Mouse (Mus musculus) heart, embryonic 15.5 days (tissue): Measurements from ENCODE around the gene Zfp69. TPM values are rescaled to one million over a fixed set of nuclear protein-coding genes. Genes with fewer than 3 reads are reported as not detected.

Experiments used
- ATAC-seq: fragments of 200-750 bp; cut with Nextera tagmentation; replicated peaks from 2 replicates; pipeline ENCODE4 v1.8.0; 2017; ENCODE audit warnings: low read depth, moderate TSS enrichment; ENCODE audit not compliant: insufficient number of reproducible peaks, insufficient read depth, low FRiP score
- H3K27ac ChIP-seq: fragments of 300-500 bp; sonication (generic); 2 replicates; pipeline ENCODE4 v1.5.1; 2015; ENCODE audit warnings: mild to moderate bottlenecking, inconsistent platforms
- H3K27me3 ChIP-seq: fragments of 300-500 bp; sonication (generic); 2 replicates; pipeline ENCODE4 v1.6.1; 2015; ENCODE audit warnings: inconsistent platforms
- H3K36me3 ChIP-seq: fragments of 300-500 bp; sonication (generic); 2 replicates; pipeline ENCODE4 v1.6.1; 2015; ENCODE audit warnings: mild to moderate bottlenecking, inconsistent platforms
- H3K4me1 ChIP-seq: fragments of 300-500 bp; sonication (generic); replicated peaks from 2 replicates; pipeline ENCODE4 v1.6.1; 2015; ENCODE audit warnings: inconsistent platforms
- H3K4me2 ChIP-seq: fragments of 300-500 bp; sonication (generic); 2 replicates; pipeline ENCODE4 v1.6.1; 2015; ENCODE audit warnings: inconsistent platforms, mild to moderate bottlenecking, moderate library complexity
- H3K4me3 ChIP-seq: fragments of 300-500 bp; sonication (generic); 2 replicates; pipeline ENCODE4 v1.5.1; 2015; ENCODE audit warnings: mild to moderate bottlenecking, inconsistent platforms
- H3K9ac ChIP-seq: fragments of 300-500 bp; sonication (generic); 2 replicates; pipeline ENCODE4 v1.6.1; 2015; ENCODE audit warnings: mild to moderate bottlenecking, inconsistent platforms
- H3K9me3 ChIP-seq: fragments of 300-500 bp; sonication (generic); replicated peaks from 2 replicates; pipeline ENCODE4 v1.6.1; 2016; ENCODE audit warnings: inconsistent platforms
- WGBS: fragments of 180-500 bp; shearing (Covaris S2); methylation state at CpG from one replicate; pipeline ENCODE4 v1.1.7; 2015; ENCODE audit warnings: mixed read lengths; 5-methylcytosine and 5-hydroxymethylcytosine counted together
- polyA plus RNA-seq: library from polyadenylated mRNA; unstranded; fragments of >200 nt; fragmentation: Nextera tagmentation; extraction: Ambion mirVana; gene quantifications from 2 replicates; pipeline ENCODE4 v1.2.1, GENCODE M21; 2015

The Zfp69 gene
- 10.7 and 11.2 TPM in 2 replicates for polyA plus RNA-seq

DNA sequence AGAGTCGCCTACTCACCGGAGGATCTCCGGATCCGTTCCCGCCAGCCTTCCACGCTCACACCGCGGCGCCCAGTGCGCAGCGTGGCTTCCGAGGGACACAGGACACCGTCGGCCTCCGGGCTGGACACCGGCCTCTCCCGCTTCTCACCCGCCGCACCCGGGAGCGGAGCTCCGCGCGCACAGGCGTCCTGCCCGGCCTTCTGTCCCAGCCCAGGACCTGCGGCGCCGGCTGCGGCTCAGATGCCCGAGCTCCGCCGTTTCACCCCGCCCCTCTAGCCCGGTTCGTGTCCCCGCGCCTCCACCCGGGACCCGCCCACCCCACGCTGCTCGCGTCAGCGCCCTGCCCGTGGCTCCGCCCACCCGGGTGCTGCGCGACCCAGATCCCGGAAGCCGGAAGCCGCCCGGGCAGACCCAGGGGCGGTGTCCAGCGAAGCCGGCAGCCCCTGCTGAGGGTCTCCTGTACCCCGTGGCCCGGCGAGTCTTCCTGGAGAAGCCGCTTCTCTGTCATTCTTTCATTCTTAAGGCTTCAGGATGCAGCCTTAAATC is at the start of gene Zfp69:
Gene Zfp69, minus strand, starts transcription at position 272 of the 546 bp plus-strand sequence.
- H3K9ac ChIP-seq, result peak within 1 kb of the TSS; percentile 76
- under 1% methylated on average over 58 of the region's 60 CpGs for WGBS
- peak; percentile 98 for ATAC-seq
- H3K4me3 ChIP-seq, result peak within 1 kb of the TSS; percentile 68
- H3K4me2 ChIP-seq, result peak within 1 kb of the TSS; percentile 91
- no peaks in the 10 kb centered on the region for H3K9me3 ChIP-seq
- peak within 1 kb of the TSS; percentile 87 for H3K27ac ChIP-seq
- H3K4me1 ChIP-seq, result peaks cover 14% of the 10 kb centered on the region
- H3K27me3 ChIP-seq, result no peaks in the 10 kb centered on the region
- peaks cover 9% of the 10 kb centered on the region; the same call in 1 of the 2 replicates for H3K36me3 ChIP-seq

DNA sequence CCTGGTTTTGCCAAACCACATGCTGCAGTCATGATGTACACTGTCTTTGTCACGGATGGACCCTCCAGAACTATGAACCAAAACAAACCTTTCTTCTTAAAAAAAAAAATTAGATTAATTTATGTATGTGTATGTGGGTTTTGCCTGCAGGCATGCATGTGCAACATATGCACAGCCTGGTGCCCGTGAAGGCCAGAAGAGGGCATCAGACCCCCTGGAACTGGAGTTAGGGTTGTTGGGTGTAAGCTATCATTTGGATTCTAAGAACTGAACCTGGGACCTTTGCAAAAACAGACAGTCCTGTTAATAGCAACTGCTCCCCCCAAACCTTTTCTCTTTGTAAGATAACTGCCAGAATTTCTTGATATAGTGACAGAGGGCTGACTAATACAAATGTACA is 49.5 kb upstream of the Zfp69 start:
- no peak overlapping the region for H3K27ac ChIP-seq
- H3K4me1 ChIP-seq, result peaks cover 41% of the 10 kb centered on the region
- no peak for ATAC-seq
- no peaks in the 10 kb centered on the region for H3K27me3 ChIP-seq
- no peak overlapping the region for H3K4me2 ChIP-seq
- WGBS, result 85% methylated on average over 2 of the region's 2 CpGs
- H3K4me3 ChIP-seq, result no peak overlapping the region
- no peaks in the 10 kb centered on the region for H3K9me3 ChIP-seq
- H3K36me3 ChIP-seq, result no peaks in the 10 kb centered on the region
- H3K9ac ChIP-seq, result no peak overlapping the region

DNA sequence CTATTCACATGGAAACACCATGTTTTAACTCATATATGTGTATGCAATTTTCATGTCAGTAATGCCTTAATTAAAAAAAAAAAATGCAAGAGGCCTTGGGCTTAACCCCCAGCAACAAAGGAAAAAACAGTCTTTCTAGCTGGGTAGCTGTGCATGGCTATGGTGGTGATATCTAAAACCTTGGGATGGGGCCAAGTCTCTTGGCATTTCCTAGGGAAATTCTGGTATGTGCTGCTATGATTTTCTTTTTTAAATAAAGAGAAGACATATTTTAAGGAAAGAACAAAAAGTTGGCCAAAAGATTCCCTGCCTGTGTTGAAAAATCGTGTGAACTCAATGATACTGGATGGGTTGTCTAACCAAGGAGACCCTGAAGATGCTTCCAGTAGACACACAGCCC is 44.4 kb upstream of the Zfp69 start:
- no peak overlapping the region for H3K27ac ChIP-seq
- H3K9me3 ChIP-seq, result no peaks in the 10 kb centered on the region
- H3K9ac ChIP-seq, result no peak overlapping the region
- H3K4me1 ChIP-seq, result peaks cover 14% of the 10 kb centered on the region
- H3K4me3 ChIP-seq, result no peak overlapping the region
- 55% methylated on average over 1 of the region's 1 CpGs for WGBS
- H3K27me3 ChIP-seq, result no peaks in the 10 kb centered on the region
- H3K4me2 ChIP-seq, result no peak overlapping the region
- ATAC-seq, result no peak
- no peaks in the 10 kb centered on the region for H3K36me3 ChIP-seq

DNA sequence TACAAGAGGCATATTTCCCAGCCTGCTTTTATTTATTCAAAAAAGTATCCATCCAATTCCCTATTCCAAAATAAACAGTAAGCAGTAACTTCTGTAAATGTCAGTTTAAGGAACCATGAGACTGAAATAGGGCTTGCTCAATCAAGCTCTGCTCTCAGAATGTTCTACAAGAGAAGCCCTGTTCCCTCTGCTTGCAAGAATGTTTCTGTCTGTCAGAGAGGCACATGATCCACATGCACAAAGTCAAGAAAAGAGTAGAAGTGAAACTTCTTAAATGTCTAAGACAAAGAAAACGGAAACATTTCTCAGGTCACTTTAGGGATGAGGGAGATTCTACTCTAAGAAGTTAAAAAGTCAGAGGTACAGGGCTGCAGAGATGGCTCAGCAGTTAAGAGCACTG is 41.5 kb upstream of the Zfp69 start:
- Histone ChIP-seq H3K4me2 (no peak overlapping the region), H3K9ac (no peak overlapping the region), H3K36me3 (no peaks in the 10 kb centered on the region), H3K4me3 (no peak overlapping the region), H3K4me1 (peaks cover 7% of the 10 kb centered on the region; the same call in 1 of the 2 replicates), H3K9me3 (no peaks in the 10 kb centered on the region), H3K27me3 (no peaks in the 10 kb centered on the region), H3K27ac (no peak overlapping the region)
- no peak for ATAC-seq
- 74% methylated on average over 1 of the region's 1 CpGs for WGBS

DNA sequence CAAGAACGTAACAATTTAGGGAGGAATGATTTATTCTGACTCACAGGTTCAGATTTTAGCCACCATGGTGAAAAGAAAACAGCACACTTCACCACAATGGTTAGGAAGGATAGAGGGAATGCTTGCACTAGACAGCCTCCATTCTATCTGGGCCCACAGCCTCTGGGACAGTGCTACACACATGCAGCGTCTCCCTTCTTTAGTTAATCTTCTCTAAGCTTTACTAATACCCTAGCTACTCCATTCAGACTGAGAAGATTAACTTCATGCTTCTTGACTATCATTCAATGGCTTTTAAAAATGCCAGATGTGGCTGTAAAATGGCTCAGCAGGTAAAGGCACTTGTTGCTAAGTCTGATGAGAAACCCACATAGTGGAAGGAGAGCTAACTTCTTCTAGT is 40.8 kb upstream of the Zfp69 start:
- Histone ChIP-seq H3K4me1 (peaks cover 7% of the 10 kb centered on the region; the same call in 1 of the 2 replicates), H3K4me3 (no peak overlapping the region), H3K4me2 (no peak overlapping the region), H3K9ac (no peak overlapping the region), H3K9me3 (no peaks in the 10 kb centered on the region), H3K27me3 (no peaks in the 10 kb centered on the region), H3K36me3 (no peaks in the 10 kb centered on the region), H3K27ac (no peak overlapping the region)
- WGBS, result 85% methylated on average over 2 of the region's 2 CpGs
- no peak for ATAC-seq

DNA sequence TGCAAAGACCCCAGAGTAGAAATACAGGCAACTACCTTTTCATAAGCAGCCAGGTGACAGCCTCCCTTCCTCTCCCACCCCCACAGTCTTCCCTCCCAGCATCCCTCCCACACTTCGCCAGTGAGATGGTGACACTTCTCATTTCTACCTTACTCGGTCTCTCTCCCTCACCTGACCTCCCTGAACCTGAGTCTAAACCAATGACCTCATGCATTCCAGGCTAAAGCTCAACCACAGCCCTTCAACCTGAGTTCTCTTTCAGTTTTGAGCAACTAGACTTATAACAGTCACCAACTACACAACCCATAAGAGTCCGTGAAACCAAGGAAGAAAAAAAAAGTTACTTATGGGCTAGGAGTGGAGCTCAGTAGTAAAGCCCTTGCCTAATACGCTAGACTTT is 35.8 kb upstream of the Zfp69 start:
- H3K27me3 ChIP-seq, result no peaks in the 10 kb centered on the region
- WGBS, result 74% methylated on average over 4 of the region's 4 CpGs
- no peak overlapping the region for H3K4me2 ChIP-seq
- no peak for ATAC-seq
- H3K36me3 ChIP-seq, result peaks cover 11% of the 10 kb centered on the region; the same call in 1 of the 2 replicates
- H3K9me3 ChIP-seq, result no peaks in the 10 kb centered on the region
- no peak overlapping the region for H3K9ac ChIP-seq
- H3K4me3 ChIP-seq, result no peak overlapping the region
- H3K4me1 ChIP-seq, result no peaks in the 10 kb centered on the region
- H3K27ac ChIP-seq, result no peak overlapping the region

DNA sequence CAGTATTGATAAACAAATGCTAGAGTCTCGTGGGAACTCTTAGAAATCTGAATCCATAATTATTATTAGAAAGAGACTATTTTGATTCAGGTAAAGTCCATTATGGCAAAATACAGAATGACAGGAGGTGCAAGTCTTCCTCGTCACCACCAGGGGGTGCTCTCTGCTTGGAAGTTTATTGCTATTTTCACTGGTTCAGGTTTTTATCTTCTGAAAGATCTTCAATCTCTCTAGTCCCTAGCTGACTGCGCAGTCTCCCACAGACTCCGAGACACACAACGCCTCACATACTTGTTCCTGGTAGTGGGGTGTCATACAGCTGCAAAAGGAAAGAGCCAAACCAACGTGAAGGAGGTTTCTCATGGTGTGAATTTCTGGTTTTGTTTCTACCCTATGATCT is 34.9 kb upstream of the Zfp69 start:
- WGBS, result 16% methylated on average over 6 of the region's 6 CpGs
- no peak for ATAC-seq
- H3K4me3 ChIP-seq, result no peak overlapping the region
- H3K9me3 ChIP-seq, result no peaks in the 10 kb centered on the region
- H3K27me3 ChIP-seq, result no peaks in the 10 kb centered on the region
- H3K36me3 ChIP-seq, result peaks cover 13% of the 10 kb centered on the region; the same call in 1 of the 2 replicates
- H3K9ac ChIP-seq, result no peak overlapping the region
- no peak overlapping the region for H3K4me2 ChIP-seq
- no peak overlapping the region for H3K27ac ChIP-seq
- no peaks in the 10 kb centered on the region for H3K4me1 ChIP-seq

DNA sequence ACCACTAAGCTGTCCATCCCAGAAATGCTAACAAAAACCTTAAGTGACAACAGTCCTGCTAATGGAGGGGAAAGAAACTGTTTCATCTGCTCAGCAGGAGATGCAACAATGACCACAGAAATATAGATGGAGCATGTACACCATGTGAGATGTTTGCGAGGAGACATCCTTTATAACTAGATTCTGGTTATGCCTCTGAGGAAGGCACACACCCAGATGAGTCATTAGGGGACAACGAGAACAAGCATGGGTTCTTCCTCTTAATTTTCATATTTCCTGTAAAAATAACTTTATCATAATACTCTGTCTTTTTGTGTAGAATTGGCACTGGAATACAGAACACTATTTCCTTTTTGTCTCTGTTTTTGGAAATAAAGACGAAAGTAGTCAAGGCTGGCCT is 26.7 kb upstream of the Zfp69 start:
- Histone ChIP-seq H3K9ac (no peak overlapping the region), H3K4me1 (no peaks in the 10 kb centered on the region), H3K4me2 (no peak overlapping the region), H3K36me3 (peaks cover 9% of the 10 kb centered on the region), H3K4me3 (no peak overlapping the region), H3K27me3 (no peaks in the 10 kb centered on the region), H3K9me3 (no peaks in the 10 kb centered on the region), H3K27ac (no peak overlapping the region)
- 83% methylated on average over 3 of the region's 3 CpGs for WGBS
- no peak for ATAC-seq

DNA sequence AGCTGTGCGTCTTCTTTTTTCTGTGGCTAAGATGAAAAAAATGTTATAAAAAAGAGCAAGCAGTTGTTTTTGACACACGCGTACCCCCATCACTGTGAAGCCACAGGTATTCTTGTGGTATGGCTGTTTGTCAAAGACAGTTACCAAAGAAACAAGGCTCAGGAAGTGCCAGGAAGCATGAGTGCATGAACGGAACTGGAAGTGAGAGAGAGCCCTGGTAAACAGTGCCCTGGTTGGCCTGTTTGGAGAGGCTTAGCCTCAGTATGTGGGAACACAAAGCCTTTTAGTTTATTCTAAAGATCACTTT is 23.9 kb upstream of the Zfp69 start:
- no peaks in the 10 kb centered on the region for H3K27me3 ChIP-seq
- H3K4me3 ChIP-seq, result no peak overlapping the region
- H3K9ac ChIP-seq, result no peak overlapping the region
- peaks cover 20% of the 10 kb centered on the region for H3K36me3 ChIP-seq
- H3K9me3 ChIP-seq, result no peaks in the 10 kb centered on the region
- H3K4me2 ChIP-seq, result no peak overlapping the region
- no peaks in the 10 kb centered on the region for H3K4me1 ChIP-seq
- ATAC-seq, result no peak
- WGBS, result 80% methylated on average over 4 of the region's 4 CpGs
- no peak overlapping the region for H3K27ac ChIP-seq

DNA sequence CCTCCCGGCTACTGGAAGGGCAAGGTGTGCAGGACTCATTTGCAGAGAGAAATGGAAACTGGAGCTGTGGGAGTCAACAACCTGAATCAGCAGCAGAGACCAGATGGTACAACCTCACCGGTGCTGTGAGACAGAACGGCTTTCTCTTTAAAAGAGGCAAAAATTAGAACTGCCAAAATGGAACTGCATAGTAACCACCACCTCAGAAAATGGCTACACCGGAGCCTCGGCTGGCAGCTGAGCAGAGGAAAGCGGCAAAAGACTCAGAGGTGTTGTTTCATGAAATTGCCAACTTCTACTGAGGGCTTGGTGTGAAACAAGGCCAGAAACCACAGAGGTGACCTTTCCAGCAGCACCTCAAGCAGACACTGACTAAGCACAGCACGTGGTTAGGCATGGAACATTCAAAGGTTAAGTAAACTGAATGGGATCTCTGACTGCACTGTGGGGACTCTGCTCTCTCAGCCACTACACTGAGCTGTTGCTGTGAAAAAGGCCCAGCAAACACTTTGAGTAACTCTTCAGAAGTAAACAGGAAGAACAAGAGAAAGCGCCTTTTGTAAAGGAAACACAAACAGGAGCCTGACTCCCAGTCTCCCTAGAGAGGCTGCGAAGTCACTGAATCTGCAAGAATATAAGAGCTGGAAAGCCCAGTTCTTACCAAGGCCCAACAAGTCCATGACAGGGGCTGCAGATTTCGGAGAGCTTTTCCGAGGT is 23.4 kb upstream of the Zfp69 start:
- H3K9me3 ChIP-seq, result no peaks in the 10 kb centered on the region
- no peaks in the 10 kb centered on the region for H3K4me1 ChIP-seq
- H3K9ac ChIP-seq, result no peak overlapping the region
- H3K27me3 ChIP-seq, result no peaks in the 10 kb centered on the region
- WGBS, result 79% methylated on average over 11 of the region's 11 CpGs
- ATAC-seq, result no peak
- peaks cover 22% of the 10 kb centered on the region for H3K36me3 ChIP-seq
- no peak overlapping the region for H3K4me2 ChIP-seq
- H3K4me3 ChIP-seq, result no peak overlapping the region
- H3K27ac ChIP-seq, result 0 out of 2 replicates have a peak overlapping the region, but pooled peaks have one; percentile 9

DNA sequence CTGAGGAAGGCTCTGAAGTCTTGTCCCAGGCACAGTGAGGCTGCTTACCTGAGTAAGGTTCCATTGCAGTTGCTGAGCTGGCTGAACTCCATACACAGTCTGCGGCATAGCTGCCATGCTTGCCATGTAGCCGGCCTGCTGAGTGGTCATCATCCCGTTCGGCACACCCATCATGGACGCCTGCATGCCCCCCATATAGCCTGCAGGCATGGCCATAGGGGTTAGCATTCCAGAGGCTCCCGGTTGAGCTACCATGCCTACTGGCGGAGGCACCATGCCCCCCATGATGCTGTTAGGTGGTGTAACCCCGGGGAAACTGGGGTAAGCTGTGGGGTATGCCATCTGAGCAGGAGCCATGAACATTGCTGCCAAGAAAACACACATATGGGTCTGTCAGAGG is 20.3 kb upstream of the Zfp69 start:
- Histone ChIP-seq H3K36me3 (peaks cover 33% of the 10 kb centered on the region), H3K4me3 (no peak overlapping the region), H3K9me3 (no peaks in the 10 kb centered on the region), H3K4me2 (no peak overlapping the region), H3K27ac (no peak overlapping the region), H3K27me3 (no peaks in the 10 kb centered on the region), H3K4me1 (no peaks in the 10 kb centered on the region), H3K9ac (no peak overlapping the region)
- no peak for ATAC-seq
- WGBS, result 93% methylated on average over 8 of the region's 8 CpGs
